Mouse (Mus musculus): Measurements from ENCODE around the gene Ildr1. TPM values are rescaled to one million over a fixed set of nuclear protein-coding genes. Genes with fewer than 3 reads are reported as not detected.

Gene Ildr1
- total RNA-seq, 2 experiments from 2014 or later, result 0.08 TPM; not detected in 1

- no peak for DNase-seq
Observed at GRCm38 (mm10) chr16:36707702-36708423, 14.1 kb downstream of the Ildr1 start.

- no peak for DNase-seq
Observed at GRCm38 (mm10) chr16:36708751-36709150, 15.0 kb downstream of the Ildr1 start.

- DNase-seq, result no peak
Observed at GRCm38 (mm10) chr16:36709405-36709804, 15.6 kb downstream of the Ildr1 start.

- no peak for DNase-seq
Observed at GRCm38 (mm10) chr16:36710794-36711193, 17.0 kb downstream of the Ildr1 start.

GRCm38 (mm10) chr16:36711760-36712159, 18.0 kb downstream of the Ildr1 start:
- DNase-seq, result no peak

GRCm38 (mm10) chr16:36717481-36717880, 23.7 kb downstream of the Ildr1 start:
- DNase-seq, result no peak

- DNase-seq, result no peak
Observed at GRCm38 (mm10) chr16:36718637-36719036, 24.9 kb downstream of the Ildr1 start.

- no peak for DNase-seq
Observed at GRCm38 (mm10) chr16:36720194-36721055, 26.6 kb downstream of the Ildr1 start.

- DNase-seq, result no peak
Observed at GRCm38 (mm10) chr16:36722739-36723138, 29.0 kb downstream of the Ildr1 start.

- no peak for DNase-seq
Observed at GRCm38 (mm10) chr16:36723880-36724443, 30.2 kb downstream of the Ildr1 start.

GRCm38 (mm10) chr16:36728959-36729358, 35.2 kb downstream of the Ildr1 start:
- DNase-seq, result no peak

- no peak for DNase-seq
Observed at GRCm38 (mm10) chr16:36732572-36732971, 38.8 kb downstream of the Ildr1 start.

GRCm38 (mm10) chr16:36733827-36734226, 40.0 kb downstream of the Ildr1 start:
- no peak for DNase-seq

GRCm38 (mm10) chr16:36735421-36735820, 41.6 kb downstream of the Ildr1 start:
- no peak for DNase-seq

- DNase-seq, result no peak
Observed at GRCm38 (mm10) chr16:36739404-36739930, 45.7 kb downstream of the Ildr1 start.

GRCm38 (mm10) chr16:36743580-36743979, 49.8 kb downstream of the Ildr1 start:
- DNase-seq, result no peak

GRCm38 (mm10) chr16:36747068-36747467, 53.3 kb downstream of the Ildr1 start:
- no peak for DNase-seq

GRCm38 (mm10) chr16:36747767-36748166, 54.0 kb downstream of the Ildr1 start:
- DNase-seq, result no peak

- DNase-seq, result no peak
Observed at GRCm38 (mm10) chr16:36751979-36752378, 58.2 kb downstream of the Ildr1 start.

GRCm38 (mm10) chr16:36770191-36770771, 76.5 kb downstream of the Ildr1 start:
- DNase-seq, result no peak

GRCm38 (mm10) chr16:36770830-36771229, 77.1 kb downstream of the Ildr1 start:
- DNase-seq, result no peak

- no peak for DNase-seq
Observed at GRCm38 (mm10) chr16:36771244-36771643, 77.5 kb downstream of the Ildr1 start.

All from gastrocnemius, postnatal 25 days (tissue).